Mouse (Mus musculus) thymus, postnatal 36 days (tissue): ENCODE results near the gene Epo.

ENCODE experiments used
- DNase-seq, 2 experiments: peaks; one replicate each; pipeline ENCODE4 v3.0.0; 2022; ENCODE audit warnings: mixed read lengths in 2 of 2

The Epo gene

GRCm38 (mm10) chr5:137472252-137472904 is 60.7 kb downstream of the Epo start:
- DNase-seq, result no peak

GRCm38 (mm10) chr5:137466946-137467345 is 66.1 kb downstream of the Epo start:
- DNase-seq, result no peak

DNA sequence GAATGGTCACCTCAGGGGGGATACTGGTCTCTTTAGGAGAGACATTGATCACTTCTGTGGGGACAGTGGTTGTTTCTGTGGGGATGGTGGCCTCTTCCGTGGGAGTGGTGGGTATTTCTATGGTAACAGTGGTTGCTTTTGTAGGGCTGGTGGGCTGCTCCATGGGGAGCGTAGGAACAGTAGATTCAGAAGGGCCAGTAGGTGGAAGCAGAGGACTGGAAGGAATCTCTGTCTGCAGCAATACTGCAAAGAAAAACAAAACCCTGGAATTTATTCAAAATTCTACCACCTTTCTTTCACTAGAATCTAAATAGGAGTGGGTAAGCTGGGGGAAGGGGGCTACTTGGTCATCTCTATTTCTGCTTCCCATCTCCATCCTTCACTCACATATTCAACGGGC is 68.0 kb downstream of the Epo start:
- no peak for DNase-seq

DNA sequence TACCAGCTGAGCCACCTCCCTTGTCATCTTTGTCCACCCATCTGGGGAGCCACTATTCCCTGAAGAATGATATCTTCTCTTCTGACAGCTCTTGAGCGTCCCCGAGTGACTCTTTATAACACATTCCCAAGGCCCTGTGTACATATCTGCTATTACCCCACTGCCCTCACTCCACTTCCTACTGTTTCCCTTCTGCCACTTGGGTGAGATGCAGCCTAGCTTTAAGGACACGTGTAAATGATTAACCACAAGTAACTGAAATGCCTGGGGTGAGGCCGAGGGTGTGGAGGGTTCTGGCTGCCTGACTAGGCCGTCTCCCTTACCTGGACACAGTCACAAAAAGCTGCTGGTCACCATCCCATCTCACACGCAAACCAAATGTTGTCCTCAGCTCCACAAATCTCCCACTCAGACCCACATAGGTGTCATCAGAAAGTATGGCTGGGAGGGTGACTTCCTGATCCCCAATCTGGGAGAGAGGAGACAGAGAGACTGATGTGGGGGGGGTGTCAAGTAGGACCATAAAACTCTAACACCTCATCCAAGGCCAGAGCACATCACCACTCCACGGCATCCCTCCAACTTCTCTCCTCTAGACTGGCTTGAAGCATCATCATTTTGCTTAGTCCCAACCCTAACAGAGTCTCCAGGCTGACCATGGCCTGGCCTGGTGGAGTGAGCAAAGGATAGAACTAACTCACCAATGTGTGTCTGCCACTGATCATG is 77.0 kb downstream of the Epo start:
- DNase-seq, result no peak

GRCm38 (mm10) chr5:137455206-137455605 is 77.8 kb downstream of the Epo start:
- DNase-seq, result no peak

DNA sequence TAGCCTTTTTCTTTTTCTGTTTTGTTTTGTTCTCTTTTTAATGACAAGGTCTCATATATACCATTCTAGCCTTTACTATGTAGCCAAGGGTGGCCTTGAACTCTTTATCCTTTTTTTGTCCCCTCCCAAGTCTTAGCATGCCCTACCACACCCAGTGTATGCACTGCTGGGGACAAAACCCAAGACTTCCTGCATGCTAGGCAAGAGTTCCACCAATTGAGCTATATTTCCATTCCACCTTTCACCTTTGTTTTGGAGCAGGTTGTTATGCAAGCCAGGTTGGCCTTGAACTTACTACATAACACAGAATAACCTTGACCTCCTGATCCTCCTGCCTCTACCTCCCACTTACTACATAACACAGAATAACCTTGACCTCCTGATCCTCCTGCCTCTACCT is 87.5 kb downstream of the Epo start:
- no peak for DNase-seq

DNA sequence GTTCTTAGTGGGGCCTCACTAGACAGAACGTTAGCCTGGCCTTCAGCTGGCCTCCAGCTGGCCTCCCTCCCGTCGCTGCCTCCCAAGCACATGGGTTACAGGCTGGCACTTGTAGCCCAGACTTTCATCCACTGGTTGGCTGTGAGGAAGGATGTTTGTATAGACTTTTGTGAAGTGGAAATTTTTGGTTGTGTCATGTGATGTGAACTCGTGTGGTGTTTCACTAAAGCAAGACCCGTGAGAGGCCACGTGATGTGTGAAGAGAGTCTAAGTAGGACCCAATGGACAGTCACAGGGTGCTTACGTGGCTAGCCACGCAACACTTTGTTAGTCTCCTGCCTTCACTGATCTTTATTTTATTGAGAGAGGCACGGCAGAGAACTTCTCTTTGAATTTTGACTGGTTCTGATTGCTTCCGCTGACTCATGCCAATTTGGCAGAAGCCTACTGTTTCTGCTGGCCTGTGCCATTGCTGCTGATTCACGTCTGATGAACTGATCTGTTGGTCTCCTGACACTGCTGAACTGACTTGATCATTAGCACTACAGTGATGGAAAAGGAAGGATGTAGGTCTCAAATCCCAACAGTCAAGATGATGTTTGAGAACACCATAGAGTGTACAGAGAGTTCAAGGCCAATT is 92.7 kb downstream of the Epo start:
- no peak for DNase-seq

DNA sequence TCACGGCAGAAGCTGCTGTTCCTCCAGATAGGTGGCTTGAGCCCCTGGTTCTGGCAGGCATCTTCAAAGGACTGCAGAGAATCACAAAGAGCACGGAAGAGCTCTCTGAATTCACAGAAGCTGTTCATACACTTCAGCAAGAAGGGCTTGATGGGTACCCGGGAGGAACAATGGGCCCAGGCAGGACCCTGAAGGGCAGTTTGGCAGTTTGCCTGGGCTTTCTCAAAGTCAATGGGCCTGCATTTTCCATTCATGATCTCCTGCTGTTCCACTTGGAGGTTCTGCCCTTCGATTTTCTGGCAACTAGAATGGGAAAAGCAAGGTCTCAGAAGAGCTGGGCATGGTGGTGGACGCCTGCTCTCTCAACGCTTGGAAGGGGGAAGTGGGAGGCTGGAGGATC is 99.2 kb downstream of the Epo start:
- DNase-seq, result no peak
